Mouse (Mus musculus) spleen, adult 12 weeks (tissue): ENCODE measurements around the gene Emsy.

ENCODE experiments used
- DNase-seq: peaks from one replicate; pipeline ENCODE4 v3.0.0; 2022; ENCODE audit warnings: low spot score

Gene Emsy

GRCm38 (mm10) chr7:98541564-98541963, 115.0 kb downstream of the Emsy start:
- DNase-seq, result no peak

- no peak for DNase-seq
Observed at GRCm38 (mm10) chr7:98540879-98541278, 115.7 kb downstream of the Emsy start.

- no peak for DNase-seq
Observed at GRCm38 (mm10) chr7:98537967-98538573, 118.5 kb downstream of the Emsy start.

GRCm38 (mm10) chr7:98537210-98537966, 119.2 kb downstream of the Emsy start:
- no peak for DNase-seq
